Mouse (Mus musculus) brain, embryonic 14.5 days (tissue): ENCODE results near the gene Dapk2.

Source experiments
- CTCF ChIP-seq: fragments of 200-500 bp; IDR thresholded peaks from 2 replicates; pipeline ENCODE4 v1.5.1; 2012; ENCODE audit warnings: inconsistent platforms, mild to moderate bottlenecking, moderate library complexity, borderline replicate concordance; ENCODE audit not compliant: insufficient read depth, insufficient read length; ENCODE audit errors: extremely low read depth
- POLR2A ChIP-seq: fragments of 200-500 bp; IDR thresholded peaks from 2 replicates; pipeline ENCODE4 v1.6.1; 2012; ENCODE audit warnings: mild to moderate bottlenecking, inconsistent platforms, borderline replicate concordance; ENCODE audit not compliant: poor library complexity, insufficient read depth, insufficient read length, severe bottlenecking; ENCODE audit errors: extremely low read depth

GRCm38 (mm10) chr9:66270038-66270437 lies 112.0 kb downstream of the Dapk2 start:
- no peak for TF ChIP-seq CTCF
- no peak for TF ChIP-seq POLR2A
